Mouse (Mus musculus) layer of hippocampus, adult 9-11 months (tissue): ENCODE data around the gene Arhgef11.

Source experiments
- DNase-seq: peaks from one replicate; pipeline ENCODE4 v3.0.0; 2022

Gene Arhgef11

GRCm38 (mm10) chr3:87763683-87764289 is 146.4 kb downstream of the Arhgef11 start:
- DNase-seq: peak; percentile 86

- DNase-seq: peak; percentile 32
Observed at GRCm38 (mm10) chr3:87764506-87764905, 147.1 kb downstream of the Arhgef11 start.

- DNase-seq: peak; percentile 36
Observed at GRCm38 (mm10) chr3:87765091-87765490, 147.7 kb downstream of the Arhgef11 start.

GRCm38 (mm10) chr3:87765631-87766283 is 148.4 kb downstream of the Arhgef11 start:
- no peak for DNase-seq

- DNase-seq: no peak
Observed at GRCm38 (mm10) chr3:87766284-87766667, 148.9 kb downstream of the Arhgef11 start.

- no peak for DNase-seq
Observed at GRCm38 (mm10) chr3:87767764-87768163, 150.4 kb downstream of the Arhgef11 start.

GRCm38 (mm10) chr3:87768431-87768830 is 151.1 kb downstream of the Arhgef11 start:
- no peak for DNase-seq

GRCm38 (mm10) chr3:87768844-87769243 is 151.5 kb downstream of the Arhgef11 start:
- peak; percentile 55 for DNase-seq

GRCm38 (mm10) chr3:87769506-87769905 is 152.1 kb downstream of the Arhgef11 start:
- no peak for DNase-seq

GRCm38 (mm10) chr3:87770280-87770679 is 152.9 kb downstream of the Arhgef11 start:
- no peak for DNase-seq

- no peak for DNase-seq
Observed at GRCm38 (mm10) chr3:87771088-87771487, 153.7 kb downstream of the Arhgef11 start.

GRCm38 (mm10) chr3:87778283-87778682 is 160.9 kb downstream of the Arhgef11 start:
- DNase-seq: no peak

GRCm38 (mm10) chr3:87779086-87779485 is 161.7 kb downstream of the Arhgef11 start:
- DNase-seq: no peak

GRCm38 (mm10) chr3:87783282-87784023 is 166.1 kb downstream of the Arhgef11 start:
- no peak for DNase-seq

- no peak for DNase-seq
Observed at GRCm38 (mm10) chr3:87785156-87785555, 167.8 kb downstream of the Arhgef11 start.

GRCm38 (mm10) chr3:87785626-87786214 is 168.4 kb downstream of the Arhgef11 start:
- no peak for DNase-seq
